In the genomic region with DNA sequence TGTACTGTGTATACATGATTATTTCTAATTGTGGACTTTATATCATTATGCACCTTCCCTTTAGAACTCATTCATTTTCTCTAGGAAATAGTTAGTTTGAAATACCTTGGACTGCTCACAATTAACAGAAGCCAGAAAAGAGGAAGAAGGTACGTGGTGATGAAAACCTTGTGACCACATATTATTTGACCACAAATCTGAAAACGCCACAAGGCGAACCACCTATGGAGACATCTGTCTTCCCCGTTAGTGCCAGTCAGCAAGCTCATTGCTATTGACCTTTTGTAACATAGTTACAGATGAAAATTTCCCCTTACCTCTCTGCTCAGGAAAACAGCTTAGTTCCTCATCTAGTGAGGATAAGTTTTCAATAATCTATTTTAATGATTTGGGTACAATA, we compare ENCODE assay signal across 17 mouse cellular contexts.
"Had no signal": no experiment of that assay in that cellular context is flagged by ENCODE, and none has a peak within 500 bp of the region (broad histone marks: within the 10 kb centered on the region; RNA-seq: fewer than 3 reads in every experiment).

No protein-coding gene starts in this region.

- H3K9me3 ChIP-seq: kidney, embryonic 15.5 days had no signal

- H3K9ac ChIP-seq: kidney, embryonic 15.5 days; liver, embryonic 13.5 days; lung, embryonic 14.5 days; neural tube, embryonic 13.5 days had no signal

- H3K4me2 ChIP-seq: kidney, embryonic 15.5 days; liver, embryonic 13.5 days; lung, embryonic 14.5 days; midbrain, embryonic 11.5 days; neural tube, embryonic 13.5 days had no signal

- H3K27ac ChIP-seq: kidney, embryonic 15.5 days; liver, embryonic 13.5 days; macrophage; neural tube, embryonic 13.5 days had no signal

- H3K27me3 ChIP-seq: kidney, embryonic 15.5 days; neural tube, embryonic 13.5 days had no signal

- H3K4me3 ChIP-seq: kidney, embryonic 15.5 days; liver, embryonic 13.5 days; myocyte; neural tube, embryonic 13.5 days had no signal

- H3K36me3 ChIP-seq: kidney, embryonic 15.5 days; liver, embryonic 13.5 days; neural tube, embryonic 13.5 days had no signal

- ATAC-seq: lung, postnatal 0 days had no signal

- H3K4me1 ChIP-seq: kidney, embryonic 15.5 days; liver, embryonic 13.5 days had no signal

- DNase-seq: kidney, adult 11 months; kidney, adult 8-10 months; kidney, postnatal 10 days; kidney, postnatal 4 days; liver, embryonic 13.5 days; lung, embryonic 14.5 days; midbrain, embryonic 14.5 days; retina, postnatal 1 day; right cerebral cortex, postnatal 25 days; spleen, adult 18-20 months; thymus, adult 18-20 months had no signal
